Mouse (Mus musculus) heart, embryonic 12.5 days (tissue): Measurements from ENCODE around the gene Cd93. TPM values are rescaled to one million over a fixed set of nuclear protein-coding genes. Genes with fewer than 3 reads are reported as not detected.
A peak's percentile ranks its signal among the peaks of the same experiment; 100 is the strongest.

Experiments used
- ATAC-seq: fragments of 200-750 bp; cut with Nextera tagmentation; 2 replicates; pipeline ENCODE4 v1.8.0; 2017; ENCODE audit warnings: moderate TSS enrichment, moderate library complexity; ENCODE audit not compliant: insufficient number of reproducible peaks, low FRiP score
- H3K27ac ChIP-seq: fragments of 300-500 bp; sonication (generic); 2 replicates; pipeline ENCODE4 v1.5.1; 2016; ENCODE audit warnings: mild to moderate bottlenecking, moderate library complexity; ENCODE audit not compliant: poor library complexity, severe bottlenecking
- H3K27me3 ChIP-seq: fragments of 300-500 bp; sonication (generic); replicated peaks from 2 replicates; pipeline ENCODE4 v1.6.1; 2016; ENCODE audit warnings: mild to moderate bottlenecking, moderate library complexity
- H3K36me3 ChIP-seq: fragments of 300-500 bp; sonication (generic); 2 replicates; pipeline ENCODE4 v1.6.1; 2016; ENCODE audit warnings: mild to moderate bottlenecking, moderate library complexity
- H3K4me1 ChIP-seq: fragments of 300-500 bp; sonication (generic); replicated peaks from 2 replicates; pipeline ENCODE4 v1.6.1; 2016; ENCODE audit warnings: mild to moderate bottlenecking
- H3K4me2 ChIP-seq: fragments of 300-500 bp; sonication (generic); 2 replicates; pipeline ENCODE4 v1.6.1; 2016; ENCODE audit warnings: mild to moderate bottlenecking, moderate library complexity
- H3K4me3 ChIP-seq: fragments of 300-500 bp; sonication (generic); 2 replicates; pipeline ENCODE4 v1.5.1; 2016; ENCODE audit warnings: mild to moderate bottlenecking
- H3K9ac ChIP-seq: fragments of 300-500 bp; sonication (generic); 2 replicates; pipeline ENCODE4 v1.6.1; 2016; ENCODE audit warnings: mild to moderate bottlenecking, moderate library complexity
- H3K9me3 ChIP-seq: fragments of 300-500 bp; sonication (generic); replicated peaks from 2 replicates; pipeline ENCODE4 v1.6.1; 2016; ENCODE audit warnings: mild to moderate bottlenecking, moderate library complexity
- WGBS: fragments of 180-500 bp; shearing (Covaris S2); methylation state at CpG from one replicate; pipeline ENCODE4 v1.1.7; 2016; 5-methylcytosine and 5-hydroxymethylcytosine counted together
- polyA plus RNA-seq: library from polyadenylated mRNA; unstranded; fragments of >200 nt; fragmentation: Nextera tagmentation; extraction: Ambion mirVana; gene quantifications from 2 replicates; pipeline ENCODE4 v1.2.1, GENCODE M21; 2016

Cd93 gene
- polyA plus RNA-seq = 27.3 and 28.6 TPM in 2 replicates

DNA sequence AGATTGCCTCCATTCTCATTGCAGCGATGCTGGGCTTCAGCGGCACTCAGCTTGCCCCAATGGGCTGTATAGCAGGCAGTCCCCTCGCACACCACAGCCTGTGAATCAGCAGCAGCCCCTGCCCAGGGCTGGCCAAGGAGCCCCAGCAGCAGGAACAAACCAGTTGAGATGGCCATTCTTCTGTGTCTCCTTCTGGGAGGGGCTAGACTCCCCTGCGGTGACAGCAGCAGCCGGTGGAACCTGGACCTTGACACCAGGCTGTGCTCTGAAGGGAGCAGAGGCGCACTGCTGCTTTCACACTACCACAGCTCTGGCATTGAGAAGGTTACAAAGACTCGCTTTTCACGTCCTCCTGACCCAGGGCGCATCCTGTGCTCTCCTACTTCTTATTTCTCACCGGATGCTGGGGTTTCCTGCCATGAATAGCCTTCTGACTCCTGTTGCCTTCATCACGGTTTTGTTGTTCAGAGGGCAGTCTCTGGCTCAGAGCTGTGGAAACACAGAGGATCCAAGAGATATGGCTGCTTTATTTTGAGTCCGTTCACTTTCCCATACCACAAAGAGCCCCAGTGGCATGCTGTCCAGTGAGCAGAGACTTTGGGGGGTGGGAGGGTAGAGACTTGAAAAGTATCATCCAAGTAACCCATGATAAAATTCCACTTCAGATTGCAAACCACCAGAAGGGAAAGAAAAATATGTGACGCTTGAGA is at the start of gene Cd93:
Cd93 (minus strand) TSS at position 315 of the 710 bp plus-strand sequence.
- peaks cover 22% of the 10 kb centered on the region for H3K4me1 ChIP-seq
- no peaks in the 10 kb centered on the region for H3K36me3 ChIP-seq
- H3K9me3 ChIP-seq = no peaks in the 10 kb centered on the region
- peak within 1 kb of the TSS; percentile 46 for H3K4me3 ChIP-seq
- peak within 1 kb of the TSS; percentile 71 for H3K9ac ChIP-seq
- H3K27ac ChIP-seq = peak within 1 kb of the TSS; percentile 87
- ATAC-seq = peak; percentile 84
- peak within 1 kb of the TSS; percentile 50 for H3K4me2 ChIP-seq
- 26% methylated on average over 13 of the region's 13 CpGs for WGBS
- no peaks in the 10 kb centered on the region for H3K27me3 ChIP-seq

DNA sequence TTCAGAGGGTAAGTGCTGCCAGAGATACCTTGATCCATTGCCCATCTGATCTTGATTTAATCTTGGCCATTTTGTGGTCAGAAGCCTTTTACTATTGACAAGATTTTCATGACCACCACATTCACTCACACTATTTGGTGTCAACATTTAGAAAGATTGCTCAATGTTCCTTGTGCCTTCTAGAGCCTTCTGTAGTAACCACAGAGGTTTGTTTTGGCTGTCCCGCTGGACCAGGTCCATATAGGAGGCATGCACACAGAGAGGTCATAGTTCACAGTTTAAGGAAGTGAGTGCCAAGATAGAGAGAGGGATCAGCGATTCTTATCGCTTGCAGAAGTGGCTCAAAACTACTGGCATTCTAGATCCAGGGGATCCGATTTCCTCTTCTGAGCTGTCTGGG is 48.7 kb upstream of the Cd93 start:
- no peak overlapping the region for H3K4me2 ChIP-seq
- WGBS = 49% methylated on average over 4 of the region's 4 CpGs
- H3K27ac ChIP-seq = no peak overlapping the region
- H3K4me3 ChIP-seq = no peak overlapping the region
- no peak for ATAC-seq
- H3K9ac ChIP-seq = no peak overlapping the region
- no peaks in the 10 kb centered on the region for H3K36me3 ChIP-seq
- no peaks in the 10 kb centered on the region for H3K9me3 ChIP-seq
- H3K4me1 ChIP-seq = peaks cover 8% of the 10 kb centered on the region; the same call in 1 of the 2 replicates
- H3K27me3 ChIP-seq = no peaks in the 10 kb centered on the region

GRCm38 (mm10) chr2:148490150-148490549 is 46.8 kb upstream of the Cd93 start:
- ATAC-seq = peak; percentile 22; the same call in 1 of the 2 replicates
- H3K36me3 ChIP-seq = no peaks in the 10 kb centered on the region
- 14% methylated on average over 6 of the region's 6 CpGs for WGBS
- no peaks in the 10 kb centered on the region for H3K27me3 ChIP-seq
- peaks cover 8% of the 10 kb centered on the region; the same call in 1 of the 2 replicates for H3K4me1 ChIP-seq
- H3K27ac ChIP-seq = 0 out of 2 replicates have a peak overlapping the region, but pooled peaks have one; percentile 36
- H3K9me3 ChIP-seq = no peaks in the 10 kb centered on the region
- H3K4me2 ChIP-seq = no peak overlapping the region
- H3K4me3 ChIP-seq = no peak overlapping the region
- H3K9ac ChIP-seq = no peak overlapping the region

- Histone ChIP-seq H3K36me3 (no peaks in the 10 kb centered on the region), H3K27ac (no peak overlapping the region), H3K9me3 (no peaks in the 10 kb centered on the region), H3K9ac (no peak overlapping the region), H3K4me1 (peaks cover 8% of the 10 kb centered on the region; the same call in 1 of the 2 replicates), H3K4me3 (no peak overlapping the region), H3K27me3 (no peaks in the 10 kb centered on the region), H3K4me2 (no peak overlapping the region)
- WGBS = 83% methylated on average over 2 of the region's 2 CpGs
- no peak for ATAC-seq
These were observed 45.5 kb upstream of the Cd93 start for GRCm38 (mm10) chr2:148488885-148489284.

DNA sequence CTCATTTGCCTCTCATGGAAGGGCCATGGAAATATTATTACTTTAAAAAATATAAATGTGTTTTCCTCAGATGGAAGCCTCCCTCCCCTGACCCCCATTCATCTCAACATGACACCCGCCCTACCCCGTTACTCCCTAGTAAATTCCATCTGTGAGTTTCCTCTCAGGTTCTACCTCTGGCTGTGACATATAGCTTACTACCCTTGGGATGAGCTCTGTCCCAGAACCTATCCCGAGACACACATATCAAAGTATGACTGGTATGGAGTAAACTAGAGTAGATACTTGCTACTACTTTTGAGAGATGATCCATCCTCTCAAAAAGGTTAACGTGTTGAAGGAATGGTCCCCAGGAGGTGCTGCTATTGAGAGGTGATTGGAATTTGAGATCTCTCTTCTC is 42.2 kb upstream of the Cd93 start:
- no peak for ATAC-seq
- Histone ChIP-seq H3K36me3 (no peaks in the 10 kb centered on the region), H3K9me3 (no peaks in the 10 kb centered on the region), H3K27ac (no peak overlapping the region), H3K4me2 (no peak overlapping the region), H3K27me3 (no peaks in the 10 kb centered on the region), H3K4me3 (no peak overlapping the region), H3K4me1 (peaks cover 7% of the 10 kb centered on the region; the same call in 1 of the 2 replicates), H3K9ac (no peak overlapping the region)
- 82% methylated on average over 4 of the region's 4 CpGs for WGBS

- H3K27ac ChIP-seq = no peak overlapping the region
- ATAC-seq = no peak
- no peaks in the 10 kb centered on the region for H3K27me3 ChIP-seq
- H3K4me3 ChIP-seq = no peak overlapping the region
- no peak overlapping the region for H3K9ac ChIP-seq
- H3K4me1 ChIP-seq = peaks cover 12% of the 10 kb centered on the region
- 86% methylated on average over 8 of the region's 8 CpGs for WGBS
- no peaks in the 10 kb centered on the region for H3K36me3 ChIP-seq
- no peaks in the 10 kb centered on the region for H3K9me3 ChIP-seq
- no peak overlapping the region for H3K4me2 ChIP-seq
These were observed 37.0 kb upstream of the Cd93 start for GRCm38 (mm10) chr2:148480376-148480775.

- no peaks in the 10 kb centered on the region for H3K9me3 ChIP-seq
- ATAC-seq = peak; percentile 80
- H3K4me2 ChIP-seq = no peak overlapping the region
- H3K9ac ChIP-seq = no peak overlapping the region
- no peaks in the 10 kb centered on the region for H3K27me3 ChIP-seq
- H3K27ac ChIP-seq = 0 out of 2 replicates have a peak overlapping the region, but pooled peaks have one; percentile 18
- H3K4me3 ChIP-seq = no peak overlapping the region
- H3K36me3 ChIP-seq = no peaks in the 10 kb centered on the region
- peaks cover 12% of the 10 kb centered on the region for H3K4me1 ChIP-seq
- WGBS = 29% methylated on average over 3 of the region's 3 CpGs
These were observed 34.9 kb upstream of the Cd93 start for GRCm38 (mm10) chr2:148478141-148478701.

DNA sequence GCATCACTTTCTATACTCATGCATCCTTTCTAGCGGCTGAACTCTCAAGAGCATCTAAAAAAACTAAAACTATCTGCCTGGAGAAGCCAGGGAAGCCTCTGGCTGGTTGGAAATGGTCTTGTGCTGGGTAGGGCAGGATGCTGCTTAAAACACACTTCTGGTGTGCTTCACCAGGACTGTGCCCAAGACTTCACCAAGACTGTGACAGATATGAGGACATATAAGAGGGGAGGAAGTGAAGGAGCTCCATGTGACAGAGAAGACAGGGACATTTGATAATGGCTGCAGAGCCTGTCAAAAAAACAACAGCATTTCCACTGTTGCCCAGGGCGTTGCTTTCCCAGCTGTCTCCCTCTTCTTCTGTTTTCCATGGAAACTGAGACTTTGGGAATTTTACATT is 34.0 kb upstream of the Cd93 start:
- no peaks in the 10 kb centered on the region for H3K27me3 ChIP-seq
- 60% methylated on average over 2 of the region's 2 CpGs for WGBS
- no peak overlapping the region for H3K27ac ChIP-seq
- no peaks in the 10 kb centered on the region for H3K36me3 ChIP-seq
- peaks cover 12% of the 10 kb centered on the region for H3K4me1 ChIP-seq
- H3K9ac ChIP-seq = no peak overlapping the region
- H3K9me3 ChIP-seq = no peaks in the 10 kb centered on the region
- ATAC-seq = no peak
- H3K4me2 ChIP-seq = no peak overlapping the region
- H3K4me3 ChIP-seq = no peak overlapping the region

GRCm38 (mm10) chr2:148476576-148476975 is 33.2 kb upstream of the Cd93 start:
- Histone ChIP-seq H3K27me3 (no peaks in the 10 kb centered on the region), H3K9ac (no peak overlapping the region), H3K4me2 (no peak overlapping the region), H3K4me3 (no peak overlapping the region), H3K27ac (no peak overlapping the region), H3K36me3 (no peaks in the 10 kb centered on the region), H3K4me1 (peaks cover 12% of the 10 kb centered on the region), H3K9me3 (peaks cover 2% of the 10 kb centered on the region; the same call in 1 of the 2 replicates)
- 55% methylated on average over 4 of the region's 4 CpGs for WGBS
- ATAC-seq = no peak

GRCm38 (mm10) chr2:148475879-148476495 is 32.6 kb upstream of the Cd93 start:
- Histone ChIP-seq H3K9me3 (peaks cover 2% of the 10 kb centered on the region), H3K36me3 (no peaks in the 10 kb centered on the region), H3K27me3 (no peaks in the 10 kb centered on the region), H3K27ac (no peak overlapping the region), H3K9ac (no peak overlapping the region), H3K4me2 (no peak overlapping the region), H3K4me3 (no peak overlapping the region), H3K4me1 (peaks cover 12% of the 10 kb centered on the region)
- 76% methylated on average over 5 of the region's 5 CpGs for WGBS
- no peak for ATAC-seq
